Mouse (Mus musculus): ENCODE data around the gene Hs6st3.

Hs6st3 gene

DNA sequence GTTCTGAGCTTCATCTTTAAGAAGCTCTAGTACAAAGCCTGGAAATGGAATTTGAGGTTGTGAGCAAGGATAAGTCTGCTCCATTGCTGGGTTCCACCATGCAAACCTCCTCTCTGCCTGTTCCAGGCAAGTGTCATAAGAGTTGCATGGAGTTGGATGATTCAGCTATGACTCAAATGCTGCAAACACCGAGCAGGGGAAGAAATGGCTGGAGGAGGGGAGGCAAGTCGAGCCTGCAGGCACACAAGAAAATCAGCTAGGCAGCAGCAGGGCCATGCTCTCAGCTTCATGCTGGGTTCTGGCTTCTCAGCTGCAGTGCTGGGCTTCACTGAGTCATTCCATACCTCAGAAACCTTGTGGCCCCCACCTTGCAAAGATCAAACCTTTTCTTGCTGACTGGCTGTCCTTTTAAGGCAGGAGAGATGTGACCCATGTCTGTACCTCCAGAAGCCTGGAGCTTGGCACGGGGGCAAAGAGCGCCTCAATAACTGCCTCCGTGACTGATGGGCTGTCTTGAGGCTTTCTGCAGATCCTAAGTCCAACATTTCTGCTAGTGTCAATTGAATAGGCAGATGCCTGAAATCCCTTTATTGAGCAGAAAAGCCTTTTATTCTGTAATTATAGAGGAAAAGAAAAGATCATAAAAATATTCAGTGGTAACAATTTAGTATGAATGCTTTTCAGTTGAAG lies 328.9 kb downstream of the Hs6st3 start:
- no peak for TF ChIP-seq GATA4 (IDR thresholded peaks at IDR 0.05; ENCODE audit: insufficient replicate concordance, low read length)

GRCm38 (mm10) chr14:119476582-119476981 lies 338.4 kb downstream of the Hs6st3 start:
- no peak for TF ChIP-seq GATA4 (IDR thresholded peaks at IDR 0.05; ENCODE audit: insufficient replicate concordance, low read length)

DNA sequence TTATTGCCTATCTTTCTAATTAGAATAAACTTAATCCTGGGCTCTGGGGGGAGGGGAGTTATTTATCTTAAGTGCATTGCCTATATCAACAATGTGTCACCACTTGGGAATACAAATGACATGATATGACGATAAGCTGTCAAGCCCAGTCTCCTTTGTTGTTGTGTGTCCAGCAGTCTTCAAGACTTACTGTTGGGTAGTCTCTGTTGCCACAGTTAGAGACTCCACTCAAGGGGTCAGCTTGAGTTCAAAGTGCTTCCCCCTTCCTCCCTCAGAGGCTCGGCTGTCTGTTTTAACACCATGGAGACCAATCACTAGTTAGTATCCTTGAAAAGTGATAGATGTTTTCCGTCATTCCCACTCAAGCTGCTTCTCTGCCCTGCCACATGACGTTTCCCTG lies 339.7 kb downstream of the Hs6st3 start:
- no peak for TF ChIP-seq GATA4 (IDR thresholded peaks at IDR 0.05; ENCODE audit: insufficient replicate concordance, low read length)

- no peak for TF ChIP-seq GATA4 (IDR thresholded peaks at IDR 0.05; ENCODE audit: insufficient replicate concordance, low read length)
Measured at GRCm38 (mm10) chr14:119488978-119489703, 351.0 kb downstream of the Hs6st3 start.

GRCm38 (mm10) chr14:119520632-119521031 lies 382.5 kb downstream of the Hs6st3 start:
- TF ChIP-seq GATA4 (IDR thresholded peaks at IDR 0.05; ENCODE audit: insufficient replicate concordance, low read length): no peak

GRCm38 (mm10) chr14:119521056-119521455 lies 382.9 kb downstream of the Hs6st3 start:
- no peak for TF ChIP-seq GATA4 (IDR thresholded peaks at IDR 0.05; ENCODE audit: insufficient replicate concordance, low read length)

- TF ChIP-seq GATA4 (IDR thresholded peaks at IDR 0.05; ENCODE audit: insufficient replicate concordance, low read length): no peak
Measured at GRCm38 (mm10) chr14:119532889-119533546, 394.9 kb downstream of the Hs6st3 start.

GRCm38 (mm10) chr14:119540505-119540904 lies 402.4 kb downstream of the Hs6st3 start:
- no peak for TF ChIP-seq GATA4 (IDR thresholded peaks at IDR 0.05; ENCODE audit: insufficient replicate concordance, low read length)

DNA sequence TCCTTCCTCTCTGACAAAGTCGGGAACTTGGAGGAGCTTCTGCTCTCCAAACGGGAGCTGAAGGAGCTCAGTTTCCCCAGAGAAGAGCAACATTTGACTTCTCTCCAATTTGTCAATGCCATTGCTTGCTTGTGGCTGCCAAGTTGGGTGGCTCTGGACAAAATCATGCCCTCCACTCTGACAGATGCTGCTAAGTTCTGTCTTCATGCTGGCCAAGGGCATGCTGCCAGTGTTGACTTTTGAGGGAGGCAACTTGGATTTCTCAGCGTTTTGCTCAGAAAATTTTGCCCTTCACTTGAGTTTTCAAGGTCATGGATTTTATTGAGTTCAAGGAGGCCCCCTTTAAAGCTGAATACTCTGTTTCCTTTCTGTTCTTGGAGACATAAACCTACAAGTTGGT lies 406.5 kb downstream of the Hs6st3 start:
- TF ChIP-seq GATA4 (IDR thresholded peaks at IDR 0.05; ENCODE audit: insufficient replicate concordance, low read length): no peak

- TF ChIP-seq GATA4 (IDR thresholded peaks at IDR 0.05; ENCODE audit: insufficient replicate concordance, low read length): no peak
Measured at GRCm38 (mm10) chr14:119558356-119558755, 420.2 kb downstream of the Hs6st3 start.

GRCm38 (mm10) chr14:119582039-119582508 lies 443.9 kb downstream of the Hs6st3 start:
- no peak for TF ChIP-seq GATA4 (IDR thresholded peaks at IDR 0.05; ENCODE audit: insufficient replicate concordance, low read length)

GRCm38 (mm10) chr14:119585069-119585468 lies 446.9 kb downstream of the Hs6st3 start:
- no peak for TF ChIP-seq GATA4 (IDR thresholded peaks at IDR 0.05; ENCODE audit: insufficient replicate concordance, low read length)

DNA sequence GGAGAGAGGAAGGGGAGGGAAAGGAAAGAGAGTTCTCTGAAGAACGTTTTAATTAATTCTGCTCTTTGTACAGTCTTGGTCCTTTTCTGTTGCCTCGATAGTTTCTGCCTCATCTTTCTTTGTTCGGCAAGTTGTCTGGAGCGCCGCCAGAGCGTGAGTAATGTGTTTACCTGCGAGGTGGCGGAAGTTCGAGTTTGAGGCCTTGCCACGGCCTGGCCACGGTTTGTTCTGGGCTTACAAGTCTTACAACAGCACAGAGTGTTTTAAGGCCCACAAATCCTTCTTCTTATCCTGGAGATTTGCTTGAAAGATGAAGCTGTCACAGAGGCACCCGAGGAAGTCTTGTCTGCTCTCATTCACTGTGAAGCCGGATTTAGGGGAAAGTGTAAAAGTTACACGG lies 466.2 kb downstream of the Hs6st3 start:
- no peak for TF ChIP-seq GATA4 (IDR thresholded peaks at IDR 0.05; ENCODE audit: insufficient replicate concordance, low read length)

DNA sequence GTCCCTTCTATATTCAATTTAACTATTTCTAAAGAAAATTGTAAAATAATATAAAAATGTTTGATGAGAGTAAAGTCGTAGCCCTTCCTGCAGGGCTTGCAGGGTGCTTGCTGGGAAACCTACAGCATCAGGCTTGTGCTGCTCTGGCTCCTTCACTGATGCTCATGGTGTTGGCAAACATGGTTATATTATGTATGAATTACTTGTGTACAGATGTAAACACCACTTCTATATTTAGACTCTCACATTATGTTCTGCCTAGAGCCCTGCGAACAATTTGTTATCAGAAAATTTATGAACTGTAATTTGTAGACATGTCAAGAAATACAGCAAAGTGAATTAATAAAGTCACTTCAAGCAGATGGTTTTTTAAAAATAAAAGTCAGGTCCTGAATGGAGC lies 474.7 kb downstream of the Hs6st3 start:
- no peak for TF ChIP-seq GATA4 (IDR thresholded peaks at IDR 0.05; ENCODE audit: insufficient replicate concordance, low read length)

DNA sequence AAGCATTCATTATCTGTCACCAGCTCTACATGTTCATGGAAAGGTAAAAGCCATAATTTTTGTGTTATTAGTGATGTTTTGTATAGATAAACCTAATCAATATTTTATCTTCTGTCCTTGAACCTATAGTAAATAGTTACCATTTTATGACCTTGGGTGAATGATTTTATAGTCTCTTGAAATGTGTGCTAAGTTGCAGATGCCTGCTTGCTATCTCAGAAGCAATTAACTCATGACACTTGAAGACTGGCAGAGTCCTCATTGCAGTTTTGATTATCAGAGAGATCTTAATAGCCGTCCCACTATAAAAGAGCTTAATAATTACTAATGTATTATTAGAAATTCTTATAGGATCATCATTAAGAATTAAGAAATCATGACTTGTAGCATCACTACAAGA lies 491.0 kb downstream of the Hs6st3 start:
- no peak for TF ChIP-seq GATA4 (IDR thresholded peaks at IDR 0.05; ENCODE audit: insufficient replicate concordance, low read length)

GRCm38 (mm10) chr14:119633090-119633489 lies 494.9 kb downstream of the Hs6st3 start:
- no peak for TF ChIP-seq GATA4 (IDR thresholded peaks at IDR 0.05; ENCODE audit: insufficient replicate concordance, low read length)
